Mouse (Mus musculus) left cerebral cortex, postnatal 4 days (tissue): Measurements from ENCODE around the gene Mgrn1. TPM values are rescaled to one million over a fixed set of nuclear protein-coding genes. Genes with fewer than 3 reads are reported as not detected.
A peak's percentile ranks its signal among the peaks of the same experiment; 100 is the strongest.

ENCODE experiments used
- DNase-seq: peaks from one replicate; pipeline ENCODE4 v3.0.0-alpha.2; 2022
- intact Hi-C: fragments of 180-260 bp; cut with DNase I; formaldehyde crosslinking; loops from one replicate; pipeline ENCODE4 v1.15.1; 2025
- total RNA-seq, 2 experiments: library from RNA; stranded (reverse); gene quantifications; 2 replicates each; pipeline ENCODE4 v1.2.3; 2021

Gene Mgrn1
- total RNA-seq, 2 experiments from 2014 or later, result 152 to 163 TPM

- intact Hi-C loops, result no loop called here
Observed at GRCm38 (mm10) chr16:4878192-4878885, 7.7 kb upstream of the Mgrn1 start.

GRCm38 (mm10) chr16:4879101-4879707 lies 6.8 kb upstream of the Mgrn1 start:
- intact Hi-C loops, result no loop called here
- DNase-seq, result peak; percentile 66

More at GRCm38 (mm10) chr16:4878192-4878885, 7.7 kb upstream of the Mgrn1 start:
- no peak for DNase-seq

- peak; percentile 90 for DNase-seq
- intact Hi-C loops, result no loop called here
Observed at GRCm38 (mm10) chr16:4879708-4880124, 6.3 kb upstream of the Mgrn1 start.

- intact Hi-C loops, result no loop called here
- peak; percentile 99 for DNase-seq
Observed at GRCm38 (mm10) chr16:4880136-4880825, 5.8 kb upstream of the Mgrn1 start, which contains the start of gene Ubald1. TSS of gene Ubald1 (minus strand) at chr16:4880315.

- DNase-seq, result no peak
- intact Hi-C loops, result no loop called here
Observed at GRCm38 (mm10) chr16:4881400-4882351, 4.4 kb upstream of the Mgrn1 start.

GRCm38 (mm10) chr16:4884930-4885329 lies 1.1 kb upstream of the Mgrn1 start:
- no peak for DNase-seq
- intact Hi-C loops, result no loop called here

GRCm38 (mm10) chr16:4886690-4887020 lies 606 bp downstream of the Mgrn1 start:
- intact Hi-C loops, result no loop called here

GRCm38 (mm10) chr16:4890201-4890709 lies 4.2 kb downstream of the Mgrn1 start:
- DNase-seq, result no peak
- intact Hi-C loops, result no loop called here

More at GRCm38 (mm10) chr16:4886690-4887020, 606 bp downstream of the Mgrn1 start:
- no peak for DNase-seq

- intact Hi-C loops, result no loop called here
Observed at GRCm38 (mm10) chr16:4892171-4892570, 6.1 kb downstream of the Mgrn1 start.

GRCm38 (mm10) chr16:4894201-4894908 lies 8.3 kb downstream of the Mgrn1 start:
- intact Hi-C loops, result no loop called here
- no peak for DNase-seq

More at GRCm38 (mm10) chr16:4892171-4892570, 6.1 kb downstream of the Mgrn1 start:
- no peak for DNase-seq

- DNase-seq, result no peak
- intact Hi-C loops, result no loop called here
Observed at GRCm38 (mm10) chr16:4896249-4897027, 10.4 kb downstream of the Mgrn1 start.

- intact Hi-C loops, result no loop called here
- no peak for DNase-seq
Observed at GRCm38 (mm10) chr16:4897146-4897730, 11.2 kb downstream of the Mgrn1 start.

- no peak for DNase-seq
- intact Hi-C loops, result no loop called here
Observed at GRCm38 (mm10) chr16:4898881-4899280, 12.8 kb downstream of the Mgrn1 start.

- intact Hi-C loops, result no loop called here
- no peak for DNase-seq
Observed at GRCm38 (mm10) chr16:4899711-4900110, 13.7 kb downstream of the Mgrn1 start.

- DNase-seq, result no peak
- intact Hi-C loops, result no loop called here
Observed at GRCm38 (mm10) chr16:4901167-4901566, 15.1 kb downstream of the Mgrn1 start.

- DNase-seq, result no peak
- intact Hi-C loops, result no loop called here
Observed at GRCm38 (mm10) chr16:4902390-4902789, 16.3 kb downstream of the Mgrn1 start.

- intact Hi-C loops, result no loop called here
Observed at GRCm38 (mm10) chr16:4903491-4904102, 17.5 kb downstream of the Mgrn1 start.

GRCm38 (mm10) chr16:4904878-4905277 lies 18.8 kb downstream of the Mgrn1 start:
- DNase-seq, result no peak
- intact Hi-C loops, result no loop called here

More at GRCm38 (mm10) chr16:4903491-4904102, 17.5 kb downstream of the Mgrn1 start:
- DNase-seq, result no peak
